Mouse (Mus musculus) layer of hippocampus, adult 2 months (tissue): ENCODE results near the gene Zfp362. TPM values are rescaled to one million over a fixed set of nuclear protein-coding genes. Genes with fewer than 3 reads are reported as not detected.

Experiments used
- DNase-seq, 2 experiments: peaks; one replicate each; pipeline ENCODE4 v3.0.0; 2022; ENCODE audit warnings: low spot score in 2 of 2
- H3K27ac ChIP-seq: fragments of 200-600 bp; 2 replicates; pipeline ENCODE4 v1.8.1; 2022
- H3K4me3 ChIP-seq: fragments of 200-600 bp; 2 replicates; pipeline ENCODE4 v1.8.1; 2022; ENCODE audit warnings: mild to moderate bottlenecking
- CTCF ChIP-seq: fragments of 200-600 bp; conservative IDR thresholded peaks from 2 replicates; pipeline ENCODE4 v1.8.1; 2022; ENCODE audit warnings: antibody characterized with exemption, mild to moderate bottlenecking, moderate library complexity
- total RNA-seq, 2 experiments: library from RNA; stranded (reverse); gene quantifications; 2 replicates each; pipeline ENCODE4 v1.2.3; 2021

Gene Zfp362
- total RNA-seq, 2 experiments from 2014 or later = 25.8 to 26.8 TPM

DNA sequence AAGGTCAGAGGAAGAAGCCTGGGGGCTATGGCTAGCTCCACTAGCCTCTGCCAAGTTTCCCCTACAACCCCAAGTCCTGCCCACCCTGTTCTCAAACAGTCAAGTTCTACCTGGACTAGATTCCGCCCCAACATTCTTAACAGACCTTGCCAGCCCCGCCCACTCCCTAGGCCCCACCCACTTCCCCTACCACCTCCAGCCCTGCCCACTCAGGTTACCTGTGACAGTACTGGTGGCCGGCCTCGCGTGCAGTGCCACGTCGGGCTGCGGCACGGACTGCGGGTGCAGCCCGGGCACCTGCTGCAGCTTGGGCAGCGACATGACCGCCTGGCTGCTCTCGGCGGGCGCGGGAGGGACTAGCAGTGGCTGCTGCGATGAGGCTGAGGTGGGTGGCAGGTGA, 16.2 kb downstream of the Zfp362 start:
- Histone ChIP-seq H3K27ac (no peak overlapping the region), H3K4me3 (no peak overlapping the region)
- DNase-seq = no peak
- TF ChIP-seq CTCF = no peak

DNA sequence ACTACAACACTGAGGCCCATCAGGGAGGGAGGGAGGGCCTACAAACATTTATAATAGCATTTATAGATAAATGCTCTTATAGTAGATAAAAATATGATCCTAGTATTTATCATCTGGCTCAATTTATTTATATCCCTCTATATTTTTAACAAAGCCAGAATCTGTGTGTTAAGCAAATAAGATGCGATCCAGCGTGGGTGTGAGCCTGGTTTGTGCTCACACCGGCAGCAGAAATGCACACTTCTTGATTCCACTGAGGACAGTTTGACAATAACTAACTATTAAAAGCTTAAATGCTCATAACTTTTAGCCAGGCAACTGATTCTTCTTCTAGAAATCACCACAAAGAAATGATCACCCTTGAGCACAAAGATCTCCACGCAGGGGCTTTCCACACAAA, 17.7 kb downstream of the Zfp362 start:
- no peak for DNase-seq
- TF ChIP-seq CTCF = no peak
- no peak overlapping the region for H3K27ac ChIP-seq
- H3K4me3 ChIP-seq = no peak overlapping the region

GRCm38 (mm10) chr4:128787023-128787939, 18.6 kb downstream of the Zfp362 start:
- no peak for TF ChIP-seq CTCF
- H3K4me3 ChIP-seq = no peak overlapping the region
- no peak for DNase-seq
- no peak overlapping the region for H3K27ac ChIP-seq

GRCm38 (mm10) chr4:128785921-128786654, 19.8 kb downstream of the Zfp362 start:
- no peak for TF ChIP-seq CTCF
- no peak overlapping the region for H3K4me3 ChIP-seq
- no peak for DNase-seq
- H3K27ac ChIP-seq = no peak overlapping the region

GRCm38 (mm10) chr4:128784950-128785631, 20.8 kb downstream of the Zfp362 start:
- Histone ChIP-seq H3K4me3 (no peak overlapping the region), H3K27ac (no peak overlapping the region)
- no peak for DNase-seq
- no peak for TF ChIP-seq CTCF

DNA sequence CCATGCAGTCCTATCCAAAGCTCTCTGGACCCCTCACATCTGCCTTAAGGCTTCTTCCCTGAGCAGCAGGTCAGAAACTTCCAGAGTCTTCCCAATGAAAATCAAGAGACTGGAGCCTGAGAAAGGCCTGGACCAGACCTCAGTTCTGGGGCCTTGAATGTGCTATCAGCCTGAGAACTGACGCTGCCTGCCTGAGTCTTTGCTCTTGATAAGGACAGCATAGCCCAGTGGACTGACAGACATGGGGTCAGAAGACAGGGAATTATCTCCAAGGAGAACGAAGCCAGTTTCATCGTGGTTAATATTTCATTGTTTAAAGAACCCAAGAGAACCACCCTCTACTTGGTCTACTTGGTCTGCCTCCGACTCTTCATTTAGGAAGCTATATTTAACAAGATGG, 23.2 kb downstream of the Zfp362 start:
- no peak for TF ChIP-seq CTCF
- no peak overlapping the region for H3K4me3 ChIP-seq
- H3K27ac ChIP-seq = no peak overlapping the region
- no peak for DNase-seq

- TF ChIP-seq CTCF = no peak
- no peak for DNase-seq
- no peak overlapping the region for H3K27ac ChIP-seq
- no peak overlapping the region for H3K4me3 ChIP-seq
Measured at GRCm38 (mm10) chr4:128782037-128782436, 23.8 kb downstream of the Zfp362 start.

DNA sequence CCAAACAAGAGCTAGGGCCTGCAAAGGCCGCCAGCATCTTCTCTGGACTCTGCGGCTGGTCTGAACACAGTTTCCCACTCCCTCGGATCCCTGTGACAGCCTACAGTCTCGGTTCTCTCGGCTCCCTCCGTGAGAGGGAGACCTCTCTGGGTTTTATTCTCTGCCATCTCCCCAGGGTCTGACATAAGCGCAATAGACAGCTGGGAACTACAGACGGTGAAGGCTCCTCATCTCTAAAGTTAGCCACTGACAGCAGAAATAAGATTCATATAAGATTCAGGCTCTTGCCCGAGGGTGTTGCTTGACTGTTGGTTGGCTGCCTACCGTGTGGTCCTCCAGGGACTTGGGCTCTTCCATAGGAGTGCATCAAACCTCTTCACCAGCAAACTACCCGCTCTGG, 28.3 kb downstream of the Zfp362 start:
- no peak for TF ChIP-seq CTCF
- no peak overlapping the region for H3K27ac ChIP-seq
- DNase-seq = no peak
- H3K4me3 ChIP-seq = no peak overlapping the region

- peak; percentile 26 to 70 for DNase-seq
Measured at GRCm38 (mm10) chr4:128776568-128777289, 29.1 kb downstream of the Zfp362 start.

DNA sequence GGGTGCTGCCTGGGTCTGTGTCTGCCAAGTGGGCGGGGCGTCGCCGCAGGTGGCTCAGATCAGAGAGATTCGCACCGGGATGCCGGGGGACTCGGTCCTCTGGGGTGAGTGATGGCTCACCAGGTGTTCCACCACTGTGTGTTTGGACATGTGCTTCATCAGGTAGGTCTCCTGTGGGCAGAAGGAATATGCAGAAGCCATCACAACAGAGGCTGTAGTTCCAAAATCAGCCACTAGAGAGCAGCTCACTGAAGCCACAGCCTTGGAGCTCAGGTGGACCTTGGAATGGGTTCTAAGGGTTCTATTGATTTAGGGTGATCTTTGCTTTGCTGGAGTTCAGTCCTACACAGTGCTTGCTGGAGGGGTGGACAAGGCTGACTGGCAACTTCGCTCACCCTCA, 31.4 kb downstream of the Zfp362 start:
- no peak overlapping the region for H3K27ac ChIP-seq

More at GRCm38 (mm10) chr4:128776568-128777289, 29.1 kb downstream of the Zfp362 start:
- peak; percentile 99 for TF ChIP-seq CTCF
- H3K27ac ChIP-seq = no peak overlapping the region
- no peak overlapping the region for H3K4me3 ChIP-seq

GRCm38 (mm10) chr4:128773820-128774219, 32.0 kb downstream of the Zfp362 start:
- Histone ChIP-seq H3K27ac (no peak overlapping the region), H3K4me3 (no peak overlapping the region)
- DNase-seq = no peak
- no peak for TF ChIP-seq CTCF

More for the DNA sequence above, 31.4 kb downstream of the Zfp362 start:
- DNase-seq = peak; percentile 29 to 58
- no peak overlapping the region for H3K4me3 ChIP-seq
- TF ChIP-seq CTCF = peak; percentile 96

DNA sequence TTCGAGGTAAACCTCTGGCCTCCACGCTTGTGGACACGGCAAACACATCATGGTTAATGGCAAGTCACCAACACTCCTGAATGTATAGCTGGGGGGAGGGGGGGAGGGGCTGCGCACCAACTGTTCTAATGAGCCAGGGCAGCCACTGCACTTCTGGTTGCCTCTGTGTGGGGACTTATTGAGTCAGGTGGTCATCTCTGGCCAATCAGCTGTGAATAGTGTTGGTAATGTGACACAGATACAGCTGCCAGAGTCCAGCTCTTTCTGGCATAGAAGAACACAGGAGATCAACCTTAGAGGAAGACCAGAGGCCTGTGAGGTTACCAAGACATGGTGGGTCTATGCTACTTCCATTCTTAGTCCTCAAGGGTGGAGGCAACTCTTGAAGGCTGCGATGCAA, 35.1 kb downstream of the Zfp362 start:
- Histone ChIP-seq H3K4me3 (no peak overlapping the region), H3K27ac (no peak overlapping the region)
- TF ChIP-seq CTCF = no peak
- no peak for DNase-seq
